Mouse (Mus musculus): ENCODE results near the gene Zfp687. TPM values are rescaled to one million over a fixed set of nuclear protein-coding genes. Genes with fewer than 3 reads are reported as not detected.

Gene Zfp687
- polyA plus RNA-seq (2016; fragmentation: Nextera tagmentation; extraction: Ambion mirVana): 28.1 and 28.2 TPM in 2 replicates

DNA sequence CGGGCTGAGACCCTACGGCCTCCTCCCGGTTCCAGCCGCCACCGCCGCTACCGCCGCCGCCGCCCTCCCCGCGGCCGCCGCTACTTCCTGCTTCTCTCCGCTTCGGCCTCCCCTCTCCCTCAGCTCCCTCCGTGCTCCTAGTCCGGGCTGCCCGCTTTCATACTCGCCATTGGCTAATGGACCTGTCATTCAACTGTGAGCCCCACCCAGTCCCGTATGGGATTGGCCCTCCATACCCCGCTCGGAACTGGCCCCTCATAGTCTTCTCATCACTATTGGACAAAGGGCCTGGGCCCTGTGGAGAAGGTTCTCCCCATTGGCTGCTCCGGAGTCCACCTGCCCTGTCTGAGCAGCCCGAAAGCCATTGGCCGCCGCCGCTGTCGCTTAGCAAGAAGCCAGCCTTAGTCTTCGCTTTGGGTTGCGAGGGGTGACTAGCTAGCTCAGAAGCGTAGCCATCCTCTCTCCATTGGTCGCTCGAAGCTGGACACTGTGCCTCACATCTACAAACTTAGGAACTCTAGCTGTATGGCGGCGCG lies at the start of gene Zfp687:
Zfp687 (minus strand) TSS at position 112 of the 536 bp plus-strand sequence.
- 0% methylated on average over 33 of the region's 37 CpGs for WGBS
- DNase-seq (ENCODE audit: low spot score): peak; percentile 100
- H3K4me3 ChIP-seq: peak within 1 kb of the TSS; percentile 89
- peaks cover 35% of the 10 kb centered on the region for H3K4me1 ChIP-seq
- H3K27me3 ChIP-seq (ENCODE audit: insufficient read depth, poor library complexity, severe bottlenecking): no peaks in the 10 kb centered on the region
- H3K9me3 ChIP-seq: no peaks in the 10 kb centered on the region
- H3K27ac ChIP-seq: peak within 1 kb of the TSS; percentile 94
- peaks cover 29% of the 10 kb centered on the region for H3K36me3 ChIP-seq

DNA sequence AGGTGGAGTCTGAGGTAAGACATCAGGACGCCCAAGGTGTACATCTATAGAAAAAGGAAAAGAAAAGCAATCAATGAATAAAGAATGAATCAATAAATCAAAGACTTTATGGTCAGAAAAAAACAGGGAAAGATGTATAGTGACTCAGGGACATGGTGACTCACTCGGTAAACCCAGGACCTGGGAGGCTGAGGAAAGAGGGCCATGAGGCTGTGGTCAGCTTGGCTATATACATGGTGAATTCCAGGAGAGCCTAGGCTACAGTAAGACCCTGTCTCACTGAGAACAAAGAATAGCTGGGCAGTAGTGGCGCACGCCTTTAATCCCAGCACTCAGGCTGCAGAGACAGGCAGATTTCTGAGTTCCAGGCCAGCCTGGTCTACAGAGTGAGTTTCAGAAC lies 48.5 kb upstream of the Zfp687 start:
- Histone ChIP-seq H3K27me3 (ENCODE audit: insufficient read depth, poor library complexity, severe bottlenecking) (no peaks in the 10 kb centered on the region), H3K36me3 (peaks cover 98% of the 10 kb centered on the region), H3K4me1 (no peaks in the 10 kb centered on the region), H3K9me3 (no peaks in the 10 kb centered on the region), H3K4me3 (no peak overlapping the region), H3K27ac (no peak overlapping the region)
- WGBS: 84% methylated on average over 4 of the region's 4 CpGs
- DNase-seq (ENCODE audit: low spot score): no peak

DNA sequence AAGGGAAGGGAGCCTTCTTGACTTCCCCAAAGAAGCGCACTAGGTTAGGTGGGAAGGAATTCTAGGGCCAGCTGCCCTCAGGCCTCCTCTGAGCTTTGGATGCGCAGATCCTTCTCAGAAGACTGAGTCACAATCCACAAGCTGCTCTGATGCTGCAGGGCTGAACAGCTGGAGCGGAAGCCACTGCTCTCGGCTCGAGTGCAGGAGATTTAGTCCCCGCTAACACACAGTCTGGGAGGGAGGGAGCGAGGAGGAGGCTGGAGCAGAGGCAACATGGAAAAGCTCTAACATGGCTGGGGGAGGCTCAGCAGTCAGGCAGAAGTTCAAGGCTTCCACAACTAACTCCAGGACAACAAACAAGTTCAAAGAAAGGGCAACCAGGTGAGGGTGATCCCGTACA lies 42.8 kb upstream of the Zfp687 start:
- Histone ChIP-seq H3K4me3 (no peak overlapping the region), H3K27ac (no peak overlapping the region), H3K4me1 (peaks cover 18% of the 10 kb centered on the region; the same call in 1 of the 2 replicates), H3K36me3 (peaks cover 60% of the 10 kb centered on the region), H3K27me3 (ENCODE audit: insufficient read depth, poor library complexity, severe bottlenecking) (no peaks in the 10 kb centered on the region), H3K9me3 (no peaks in the 10 kb centered on the region)
- no peak for DNase-seq (ENCODE audit: low spot score)
- WGBS: 76% methylated on average over 8 of the region's 8 CpGs

DNA sequence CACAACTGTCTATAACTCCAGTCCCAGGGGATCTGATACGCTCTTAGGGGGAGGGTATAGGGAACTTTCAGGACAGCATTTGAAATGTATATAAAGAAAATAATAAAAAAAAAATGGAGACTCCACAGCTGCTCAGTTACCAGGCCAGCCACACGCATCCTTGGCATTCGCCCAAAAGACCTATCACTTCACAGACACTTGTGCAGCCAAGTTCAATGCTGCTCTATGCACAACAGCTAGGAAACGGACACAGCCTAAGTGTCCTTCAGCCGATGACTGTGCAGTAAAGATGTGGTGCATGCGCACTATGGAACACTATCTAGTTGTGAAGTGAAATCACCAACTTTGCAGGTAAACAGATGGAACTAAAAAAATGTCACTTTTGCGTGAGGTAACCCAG lies 41.0 kb upstream of the Zfp687 start:
- Histone ChIP-seq H3K4me1 (peaks cover 18% of the 10 kb centered on the region; the same call in 1 of the 2 replicates), H3K27ac (no peak overlapping the region), H3K27me3 (ENCODE audit: insufficient read depth, poor library complexity, severe bottlenecking) (no peaks in the 10 kb centered on the region), H3K4me3 (no peak overlapping the region), H3K9me3 (no peaks in the 10 kb centered on the region), H3K36me3 (peaks cover 42% of the 10 kb centered on the region)
- 80% methylated on average over 7 of the region's 7 CpGs for WGBS
- DNase-seq (ENCODE audit: low spot score): no peak

DNA sequence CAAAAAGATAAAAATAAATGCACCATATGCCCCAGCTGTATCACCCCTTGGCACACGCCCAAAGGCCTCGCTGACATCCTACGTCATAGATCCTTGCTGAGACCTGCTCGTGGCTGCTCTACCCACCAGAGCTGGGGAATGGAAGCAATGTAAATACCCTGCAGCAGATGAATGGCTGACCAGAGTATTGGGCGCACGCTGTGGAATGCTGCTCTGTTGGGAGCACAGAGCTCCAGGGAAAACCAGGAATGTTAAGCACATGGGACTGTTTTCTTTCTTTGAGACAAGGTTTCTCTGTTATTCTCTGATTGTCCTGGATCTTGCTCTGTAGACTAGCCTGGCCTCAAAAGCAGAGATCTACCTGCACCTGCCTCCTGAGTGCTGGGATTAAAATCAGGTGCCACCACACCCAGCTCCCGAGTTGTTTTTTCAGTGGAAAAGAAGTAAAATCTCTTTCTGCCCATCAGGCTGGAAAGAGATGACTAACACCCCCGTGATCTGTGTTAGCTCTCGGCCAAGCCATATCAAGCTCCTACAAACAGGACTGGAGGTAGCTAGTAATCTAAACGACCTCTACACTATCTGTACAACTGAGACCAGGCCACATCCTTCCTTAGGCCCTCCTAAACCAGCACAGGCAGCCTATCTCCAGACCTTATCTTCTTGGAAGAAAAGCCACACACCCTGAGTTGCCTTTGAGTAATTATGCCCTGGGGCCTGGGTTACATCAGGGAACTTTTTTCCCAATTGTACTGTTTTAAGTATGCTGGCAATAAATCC lies 39.4 kb upstream of the Zfp687 start:
- 7% methylated on average over 10 of the region's 10 CpGs for WGBS
- DNase-seq (ENCODE audit: low spot score): peak; percentile 86
- Histone ChIP-seq H3K4me1 (peaks cover 18% of the 10 kb centered on the region; the same call in 1 of the 2 replicates), H3K9me3 (no peaks in the 10 kb centered on the region), H3K27ac (peak overlapping the region; percentile 80), H3K36me3 (peaks cover 26% of the 10 kb centered on the region), H3K4me3 (peak overlapping the region; percentile 0), H3K27me3 (ENCODE audit: insufficient read depth, poor library complexity, severe bottlenecking) (no peaks in the 10 kb centered on the region)

DNA sequence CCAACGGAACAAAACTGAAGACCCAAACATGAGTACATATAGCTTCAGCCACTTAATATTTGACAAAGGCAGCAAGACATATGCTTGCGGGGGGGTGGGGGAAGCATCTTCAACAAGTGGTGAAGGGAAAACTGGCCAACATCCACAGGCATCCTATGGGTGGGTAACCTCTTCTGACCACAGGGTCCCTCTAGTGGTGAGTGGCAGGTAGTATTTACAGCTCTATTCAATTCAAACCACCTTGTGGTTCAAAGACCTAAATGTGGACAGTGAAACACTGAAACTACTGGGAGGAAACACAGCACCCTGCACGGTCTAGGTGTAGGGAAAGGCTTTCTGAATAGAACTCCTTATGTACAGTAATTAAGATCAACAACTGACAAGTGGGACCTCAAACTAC lies 38.5 kb upstream of the Zfp687 start:
- no peaks in the 10 kb centered on the region for H3K27me3 ChIP-seq (ENCODE audit: insufficient read depth, poor library complexity, severe bottlenecking)
- H3K4me1 ChIP-seq: peaks cover 18% of the 10 kb centered on the region; the same call in 1 of the 2 replicates
- 36% methylated on average over 3 of the region's 3 CpGs for WGBS
- H3K27ac ChIP-seq: no peak overlapping the region
- H3K4me3 ChIP-seq: no peak overlapping the region
- H3K9me3 ChIP-seq: no peaks in the 10 kb centered on the region
- peaks cover 16% of the 10 kb centered on the region for H3K36me3 ChIP-seq
- peak; percentile 82 for DNase-seq (ENCODE audit: low spot score)

DNA sequence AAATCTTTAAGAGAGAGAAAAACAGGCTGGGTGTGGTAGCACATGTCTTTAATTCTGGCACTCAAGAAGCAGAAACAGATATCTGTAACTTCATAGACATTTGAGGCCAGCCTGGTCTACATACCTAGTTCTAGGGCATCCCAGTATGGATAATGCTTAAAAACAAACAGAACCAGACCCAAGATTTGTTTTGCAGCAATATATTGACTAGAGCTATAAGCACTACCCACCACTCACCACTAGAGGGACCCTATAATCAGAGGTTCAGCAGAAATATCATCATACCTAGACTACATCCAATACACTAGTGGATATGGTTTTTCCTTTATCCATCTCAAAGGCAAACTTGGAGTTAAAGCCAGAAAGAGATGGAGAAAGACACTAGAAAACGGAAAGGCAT lies 37.7 kb upstream of the Zfp687 start:
- Histone ChIP-seq H3K36me3 (peaks cover 9% of the 10 kb centered on the region), H3K4me3 (no peak overlapping the region), H3K9me3 (no peaks in the 10 kb centered on the region), H3K27ac (no peak overlapping the region), H3K27me3 (ENCODE audit: insufficient read depth, poor library complexity, severe bottlenecking) (no peaks in the 10 kb centered on the region), H3K4me1 (peaks cover 22% of the 10 kb centered on the region; the same call in 1 of the 2 replicates)
- DNase-seq (ENCODE audit: low spot score): no peak
- WGBS: 50% methylated on average over 1 of the region's 1 CpGs

DNA sequence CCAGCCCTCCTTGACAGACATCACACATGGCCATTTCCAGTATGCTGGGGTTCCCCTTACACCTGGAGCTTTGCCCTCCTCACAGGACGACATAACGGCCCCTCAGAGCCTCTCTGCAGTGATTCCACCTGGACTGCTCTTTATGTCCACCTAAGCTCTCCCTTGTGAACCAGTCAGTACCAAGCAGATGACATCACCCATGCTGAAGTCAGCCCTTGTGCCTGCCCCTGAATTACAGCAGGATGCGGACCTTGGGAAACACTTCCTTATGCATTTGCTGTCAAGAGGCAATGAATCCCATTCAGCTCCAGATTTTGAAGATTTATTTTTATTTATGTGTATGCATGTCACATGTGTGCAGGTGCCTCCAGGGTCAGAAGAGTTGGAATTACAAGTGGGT lies 32.7 kb upstream of the Zfp687 start:
- no peaks in the 10 kb centered on the region for H3K9me3 ChIP-seq
- H3K4me3 ChIP-seq: no peak overlapping the region; the same call in 1 of the 2 replicates
- WGBS: 66% methylated on average over 3 of the region's 3 CpGs
- no peak overlapping the region for H3K27ac ChIP-seq
- no peaks in the 10 kb centered on the region for H3K36me3 ChIP-seq
- H3K4me1 ChIP-seq: 0 out of 2 replicates have a peak, but pooled peaks cover 7% of the 10 kb centered on the region
- H3K27me3 ChIP-seq (ENCODE audit: insufficient read depth, poor library complexity, severe bottlenecking): no peaks in the 10 kb centered on the region
- DNase-seq (ENCODE audit: low spot score): no peak

DNA sequence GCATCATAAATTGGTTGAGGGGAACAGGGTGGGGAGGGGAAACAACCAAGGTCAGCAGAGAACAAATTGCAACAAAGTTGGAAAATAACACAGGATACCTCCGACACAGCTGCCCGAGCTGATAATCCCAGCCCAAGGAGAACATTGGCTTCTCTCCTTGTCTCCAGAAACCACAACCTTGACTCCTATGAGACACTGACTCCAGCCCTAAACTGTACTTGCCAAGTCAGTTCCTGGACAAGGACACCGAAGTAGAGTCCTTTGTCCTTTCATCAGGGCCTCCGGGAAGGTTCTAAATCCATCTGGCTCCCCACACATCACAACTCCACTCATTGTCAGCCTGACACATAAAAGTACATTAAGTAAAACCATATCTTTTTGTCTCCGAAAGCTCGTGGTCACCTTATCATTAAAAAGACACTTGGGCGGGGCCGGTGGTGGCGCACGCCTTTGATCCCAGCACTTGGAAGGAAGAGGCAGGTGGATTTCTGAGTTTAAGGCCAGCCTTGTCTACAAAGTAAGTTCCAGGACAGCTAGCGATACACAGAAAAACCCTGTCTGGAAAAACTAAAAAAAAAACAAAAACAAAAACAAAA lies 31.3 kb upstream of the Zfp687 start:
- Histone ChIP-seq H3K4me1 (peaks cover 14% of the 10 kb centered on the region; the same call in 1 of the 2 replicates), H3K36me3 (no peaks in the 10 kb centered on the region), H3K4me3 (no peak overlapping the region), H3K27me3 (ENCODE audit: insufficient read depth, poor library complexity, severe bottlenecking) (no peaks in the 10 kb centered on the region), H3K27ac (no peak overlapping the region), H3K9me3 (no peaks in the 10 kb centered on the region)
- WGBS: 77% methylated on average over 11 of the region's 11 CpGs
- DNase-seq (ENCODE audit: low spot score): no peak

DNA sequence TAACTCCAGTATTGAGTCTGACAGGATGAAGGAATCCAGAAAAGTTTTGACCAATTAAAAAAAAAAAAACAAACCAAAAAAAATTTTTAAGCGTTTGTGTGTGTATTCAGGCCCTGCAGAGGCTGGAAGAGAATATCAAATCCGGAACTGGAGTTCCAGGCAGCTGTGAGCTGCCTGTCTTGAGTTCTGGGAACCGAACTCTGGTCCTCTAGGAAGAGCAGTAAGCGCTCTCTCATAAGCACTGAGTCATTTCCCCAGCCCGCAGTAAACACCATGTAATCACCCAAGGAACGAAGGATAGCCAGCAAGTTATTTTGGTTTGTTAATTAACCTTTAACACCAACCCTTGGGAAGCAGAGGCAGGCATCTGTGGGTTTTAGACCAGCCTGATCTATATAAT lies 28.0 kb upstream of the Zfp687 start:
- DNase-seq (ENCODE audit: low spot score): no peak
- Histone ChIP-seq H3K27me3 (ENCODE audit: insufficient read depth, poor library complexity, severe bottlenecking) (no peaks in the 10 kb centered on the region), H3K4me3 (no peak overlapping the region), H3K36me3 (peaks cover 16% of the 10 kb centered on the region), H3K27ac (no peak overlapping the region), H3K9me3 (no peaks in the 10 kb centered on the region), H3K4me1 (peaks cover 16% of the 10 kb centered on the region; the same call in 1 of the 2 replicates)
- 72% methylated on average over 6 of the region's 6 CpGs for WGBS

DNA sequence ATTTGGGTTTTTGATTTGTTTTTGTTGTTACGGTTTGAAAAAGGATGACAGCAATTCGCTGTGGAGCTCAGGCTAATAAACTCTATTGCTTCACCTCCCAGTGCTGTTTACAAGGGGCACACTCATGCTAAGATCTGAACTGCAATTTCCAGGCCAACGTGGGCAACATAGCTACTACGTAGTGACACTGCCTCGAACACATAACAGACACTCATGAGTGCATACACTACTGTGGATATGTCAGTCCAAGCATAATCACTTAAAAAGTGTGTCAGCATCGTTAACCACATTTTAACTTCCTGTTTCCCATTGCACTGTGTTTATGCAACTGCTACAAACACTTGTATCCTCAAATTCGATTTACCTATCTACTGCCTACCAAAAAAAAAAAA lies 27.6 kb upstream of the Zfp687 start:
- H3K4me1 ChIP-seq: peaks cover 13% of the 10 kb centered on the region; the same call in 1 of the 2 replicates
- WGBS: 29% methylated on average over 7 of the region's 7 CpGs
- H3K4me3 ChIP-seq: peak overlapping the region; percentile 77
- DNase-seq (ENCODE audit: low spot score): no peak
- H3K27ac ChIP-seq: peak overlapping the region; percentile 86
- no peaks in the 10 kb centered on the region for H3K27me3 ChIP-seq (ENCODE audit: insufficient read depth, poor library complexity, severe bottlenecking)
- H3K36me3 ChIP-seq: peaks cover 20% of the 10 kb centered on the region
- no peaks in the 10 kb centered on the region for H3K9me3 ChIP-seq

DNA sequence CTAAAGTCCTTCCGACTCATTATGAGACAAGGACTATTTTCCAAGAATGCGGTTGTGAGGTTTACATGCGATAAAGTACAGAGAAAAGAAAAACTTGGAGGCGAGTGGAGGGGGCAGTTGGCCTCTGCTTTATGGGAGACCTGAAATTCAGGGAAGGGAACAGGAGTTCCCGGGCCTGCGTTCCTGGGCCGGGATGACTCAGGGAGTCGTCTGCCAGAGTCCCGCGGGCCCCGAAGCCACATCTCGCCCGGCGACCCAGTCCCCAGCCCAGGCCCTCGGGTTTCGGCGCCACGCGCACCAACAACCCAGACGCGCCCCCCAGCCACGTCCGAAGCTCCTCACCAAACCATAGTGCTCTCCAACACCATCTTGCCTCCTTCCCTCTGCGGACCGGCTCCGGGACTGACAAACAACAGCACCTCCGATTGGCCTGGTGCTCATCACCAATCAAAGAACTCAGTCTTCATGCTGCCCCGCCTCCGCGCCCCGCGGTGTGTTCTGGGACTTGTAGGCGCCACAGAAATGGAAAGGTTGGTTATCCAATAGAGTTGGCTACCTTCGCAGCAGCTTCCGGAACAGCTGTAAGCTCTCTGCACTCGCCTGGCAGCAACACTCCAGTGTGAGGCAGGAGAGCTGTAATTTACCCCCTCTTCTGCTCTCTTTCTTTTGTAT lies 27.1 kb upstream of the Zfp687 start, which contains the start of gene Psmd4:
Psmd4 (minus strand) TSS at position 449 of the 672 bp plus-strand sequence.
- H3K4me1 ChIP-seq: peaks cover 11% of the 10 kb centered on the region; the same call in 1 of the 2 replicates
- H3K9me3 ChIP-seq: no peaks in the 10 kb centered on the region
- H3K27me3 ChIP-seq (ENCODE audit: insufficient read depth, poor library complexity, severe bottlenecking): no peaks in the 10 kb centered on the region
- peak within 1 kb of the TSS; percentile 77 for H3K4me3 ChIP-seq
- peak within 1 kb of the TSS; percentile 86 for H3K27ac ChIP-seq
- peak; percentile 100 for DNase-seq (ENCODE audit: low spot score)
- under 1% methylated on average over 36 of the region's 36 CpGs for WGBS
- peaks cover 25% of the 10 kb centered on the region for H3K36me3 ChIP-seq

Data from heart, embryonic 10.5 days (tissue).